Mouse (Mus musculus) G1E (cell line): Measurements from ENCODE around the gene Adgrl2. TPM values are rescaled to one million over a fixed set of nuclear protein-coding genes. Genes with fewer than 3 reads are reported as not detected.

Experiments used
- ATAC-seq: 2 replicates; pipeline ENCODE4 v1.8.0; 2016; ENCODE audit warnings: mild to moderate bottlenecking; ENCODE audit not compliant: insufficient number of reproducible peaks, poor library complexity, low FRiP score, severe bottlenecking; ENCODE audit errors: extremely low read depth
- DNase-seq: peaks from one replicate; pipeline ENCODE4 v3.0.0; 2012; ENCODE audit warnings: low spot score
- H3K27me3 ChIP-seq: 2 replicates; pipeline ENCODE4 v1.6.1; 2012; ENCODE audit warnings: mild to moderate bottlenecking, low read length, inconsistent platforms; ENCODE audit not compliant: insufficient read depth
- H3K36me3 ChIP-seq: replicated peaks from 2 replicates; pipeline ENCODE3; 2012; ENCODE audit warnings: mild to moderate bottlenecking, inconsistent platforms
- H3K4me1 ChIP-seq: 2 replicates; pipeline ENCODE4 v1.6.1; 2012; ENCODE audit warnings: low read depth, low read length, inconsistent platforms, mixed read lengths; ENCODE audit not compliant: insufficient read depth
- H3K4me3 ChIP-seq: 2 replicates; pipeline ENCODE4 v1.5.1; 2012; ENCODE audit warnings: low read depth, mild to moderate bottlenecking, inconsistent platforms, low read length, moderate library complexity, mixed read lengths
- H3K9me3 ChIP-seq: replicated peaks from 2 replicates; pipeline ENCODE4 v1.6.1; 2012; ENCODE audit warnings: inconsistent platforms
- CTCF ChIP-seq: IDR thresholded peaks from 2 replicates; pipeline ENCODE4 v1.5.1; 2012; ENCODE audit warnings: low read depth, low read length, inconsistent platforms, mixed read lengths
- GATA1 ChIP-seq: IDR thresholded peaks from 2 replicates; pipeline ENCODE4 v1.6.1; 2012; ENCODE audit warnings: borderline replicate concordance, low read length, inconsistent platforms, mixed read lengths
- GATA2 ChIP-seq: IDR thresholded peaks from 2 replicates; pipeline ENCODE4 v1.6.1; 2012; ENCODE audit warnings: low read depth, low read length, inconsistent platforms, borderline replicate concordance
- POLR2AphosphoS5 ChIP-seq: IDR thresholded peaks from 2 replicates; pipeline ENCODE4 v1.6.1; 2012; ENCODE audit warnings: low read depth, low read length, inconsistent platforms; ENCODE audit not compliant: insufficient replicate concordance
- TAL1 ChIP-seq: conservative IDR thresholded peaks from 2 replicates; pipeline ENCODE4 v1.6.1; 2012; ENCODE audit warnings: low read depth, low read length, inconsistent platforms, mixed read lengths
- polyA plus RNA-seq: library from polyadenylated mRNA; stranded (reverse); fragments of >175 nt; gene quantifications from 2 replicates; pipeline ENCODE4 v1.2.3, GENCODE M21; 2012
- total RNA-seq, 2 experiments: library from RNA; stranded (forward) in 1 of 2; stranded (reverse) in 1 of 2; fragments of 200-1000 nt in 1 of 2; fragments of >200 nt in 1 of 2; fragmentation: Nextera tagmentation in 1 of 2; gene quantifications; 2 replicates each; pipeline ENCODE4 v1.2.3; 2014 to 2017

The Adgrl2 gene
- total and polyA plus RNA-seq, 3 experiments: 0.38 TPM; not detected in 2

DNA sequence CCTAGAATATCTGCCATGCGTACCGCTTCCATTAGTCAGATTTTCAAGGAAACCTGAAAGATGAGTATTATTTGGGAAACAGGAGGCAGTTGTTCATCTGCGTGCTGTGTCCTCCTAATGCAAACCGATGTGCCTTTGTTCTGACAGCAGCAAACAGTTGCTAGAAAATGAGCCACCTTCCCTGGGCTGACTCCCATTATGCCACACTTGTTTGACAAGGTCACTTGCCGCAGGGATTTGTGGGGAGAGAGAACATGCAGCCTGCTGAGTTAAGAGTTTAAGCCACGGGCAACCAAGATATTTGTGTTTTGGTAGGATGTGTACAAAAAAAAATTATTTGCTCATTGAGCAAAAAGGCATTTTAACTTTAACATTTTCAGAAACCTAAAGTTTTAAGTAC, 69.5 kb downstream of the Adgrl2 start:
- no peaks in the 10 kb centered on the region for H3K27me3 ChIP-seq
- H3K9me3 ChIP-seq: peaks cover 22% of the 10 kb centered on the region
- H3K4me3 ChIP-seq: no peak overlapping the region
- H3K4me1 ChIP-seq: no peaks in the 10 kb centered on the region
- no peak for TF ChIP-seq TAL1
- TF ChIP-seq GATA2: no peak
- TF ChIP-seq GATA1: no peak
- no peak for TF ChIP-seq CTCF
- no peak for TF ChIP-seq POLR2AphosphoS5
- H3K36me3 ChIP-seq: no peaks in the 10 kb centered on the region
- DNase-seq (no peak), ATAC-seq (no peak)

DNA sequence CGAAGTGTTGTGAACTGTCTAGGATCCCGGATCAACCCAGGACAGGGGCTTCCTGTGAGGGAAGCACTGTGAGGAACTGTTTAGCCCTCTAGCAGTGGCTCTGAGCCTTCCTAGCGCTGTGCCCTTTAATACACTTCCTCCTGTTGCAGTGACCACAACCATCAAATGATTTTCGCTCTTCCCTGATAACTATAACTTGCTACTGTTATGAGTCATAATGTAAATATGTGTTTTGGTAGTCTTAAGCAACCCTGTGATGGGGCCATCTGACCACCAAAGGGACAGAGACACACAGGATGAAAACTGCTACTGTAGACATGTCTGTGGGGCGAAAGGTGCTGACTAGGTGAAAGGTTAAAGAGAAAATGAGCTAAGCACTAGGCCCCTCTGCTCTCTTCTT, 71.9 kb downstream of the Adgrl2 start:
- Histone ChIP-seq H3K4me1 (no peaks in the 10 kb centered on the region), H3K36me3 (no peaks in the 10 kb centered on the region), H3K27me3 (no peaks in the 10 kb centered on the region), H3K4me3 (no peak overlapping the region), H3K9me3 (peaks cover 28% of the 10 kb centered on the region)
- ATAC-seq: no peak
- no peak for TF ChIP-seq TAL1
- no peak for TF ChIP-seq POLR2AphosphoS5
- no peak for TF ChIP-seq GATA2
- no peak for TF ChIP-seq GATA1
- TF ChIP-seq CTCF: no peak
- no peak for DNase-seq

DNA sequence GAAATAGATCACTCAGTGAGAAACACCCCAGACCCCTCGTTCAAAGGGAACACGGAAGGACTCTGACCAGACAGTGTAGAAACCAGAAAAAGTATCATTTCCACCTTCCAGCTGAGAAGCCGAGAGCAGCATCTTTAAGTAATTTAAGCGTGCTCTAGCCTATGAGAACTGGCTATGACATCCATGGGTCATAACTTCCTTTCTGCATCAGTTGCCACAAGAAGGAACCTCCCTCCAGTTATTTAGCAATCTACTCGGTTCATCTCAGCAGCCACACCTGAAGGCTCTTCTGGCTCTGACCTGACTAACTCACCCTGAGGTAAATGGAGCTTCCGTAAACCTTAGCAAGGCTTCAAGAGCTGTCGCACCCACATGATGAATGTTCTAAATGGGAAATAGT, 72.5 kb downstream of the Adgrl2 start:
- no peak for ATAC-seq
- no peak for TF ChIP-seq GATA2
- no peak for TF ChIP-seq POLR2AphosphoS5
- no peak for TF ChIP-seq GATA1
- no peak for TF ChIP-seq TAL1
- TF ChIP-seq CTCF: no peak
- no peak for DNase-seq
- Histone ChIP-seq H3K27me3 (no peaks in the 10 kb centered on the region), H3K36me3 (no peaks in the 10 kb centered on the region), H3K4me1 (no peaks in the 10 kb centered on the region), H3K4me3 (no peak overlapping the region), H3K9me3 (peaks cover 31% of the 10 kb centered on the region)

DNA sequence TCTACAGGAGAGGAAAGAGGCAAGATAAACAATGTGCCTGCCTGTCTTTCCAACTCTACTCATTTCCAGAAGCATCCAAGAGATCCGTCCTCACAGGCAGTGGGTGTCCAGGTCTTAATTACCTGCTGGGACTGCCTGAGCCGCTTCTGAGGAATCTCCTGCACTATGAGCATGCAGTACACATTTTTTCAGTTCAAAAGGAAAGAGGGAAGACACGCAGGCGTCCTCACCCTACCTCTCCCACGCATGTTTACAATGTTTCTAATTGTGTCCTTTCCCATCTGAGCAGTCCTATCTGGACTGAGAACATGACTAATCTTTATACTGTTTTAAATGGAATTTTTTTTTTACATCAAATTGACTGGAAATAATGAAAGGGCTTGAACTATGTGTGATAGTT, 74.1 kb downstream of the Adgrl2 start:
- Histone ChIP-seq H3K27me3 (no peaks in the 10 kb centered on the region), H3K36me3 (no peaks in the 10 kb centered on the region), H3K4me3 (no peak overlapping the region), H3K9me3 (peaks cover 29% of the 10 kb centered on the region), H3K4me1 (no peaks in the 10 kb centered on the region)
- ATAC-seq (no peak), DNase-seq (no peak)
- TF ChIP-seq POLR2AphosphoS5 (no peak), GATA2 (no peak), GATA1 (no peak), CTCF (no peak), TAL1 (no peak)

- peaks cover 30% of the 10 kb centered on the region for H3K9me3 ChIP-seq
- ATAC-seq (no peak), DNase-seq (no peak)
- no peak for TF ChIP-seq GATA2
- no peak for TF ChIP-seq POLR2AphosphoS5
- TF ChIP-seq TAL1: no peak
- TF ChIP-seq CTCF: no peak
- no peak for TF ChIP-seq GATA1
- H3K27me3 ChIP-seq: no peaks in the 10 kb centered on the region
- H3K36me3 ChIP-seq: no peaks in the 10 kb centered on the region
- H3K4me1 ChIP-seq: no peaks in the 10 kb centered on the region
- H3K4me3 ChIP-seq: no peak overlapping the region
Observed at GRCm38 (mm10) chr3:148912944-148913684, 77.2 kb downstream of the Adgrl2 start.

GRCm38 (mm10) chr3:148912536-148912935, 77.8 kb downstream of the Adgrl2 start:
- H3K4me1 ChIP-seq: no peaks in the 10 kb centered on the region
- peaks cover 33% of the 10 kb centered on the region for H3K9me3 ChIP-seq
- H3K4me3 ChIP-seq: no peak overlapping the region
- no peak for DNase-seq
- H3K27me3 ChIP-seq: no peaks in the 10 kb centered on the region
- H3K36me3 ChIP-seq: no peaks in the 10 kb centered on the region
- no peak for ATAC-seq
- TF ChIP-seq POLR2AphosphoS5: no peak
- no peak for TF ChIP-seq GATA2
- no peak for TF ChIP-seq CTCF
- no peak for TF ChIP-seq GATA1
- TF ChIP-seq TAL1: no peak
